Mouse (Mus musculus) kidney, embryonic 15.5 days (tissue): ENCODE results near the gene Specc1. TPM values are rescaled to one million over a fixed set of nuclear protein-coding genes. Genes with fewer than 3 reads are reported as not detected.

Experiments used
- ATAC-seq: fragments of 200-750 bp; cut with Nextera tagmentation; replicated peaks from 2 replicates; pipeline ENCODE4 v1.8.0; 2017; ENCODE audit warnings: moderate TSS enrichment; ENCODE audit not compliant: low FRiP score
- H3K27ac ChIP-seq: fragments of 300-500 bp; sonication (generic); 2 replicates; pipeline ENCODE4 v1.5.1; 2015; ENCODE audit warnings: mild to moderate bottlenecking, inconsistent platforms
- H3K27me3 ChIP-seq: fragments of 300-500 bp; sonication (generic); 2 replicates; pipeline ENCODE4 v1.6.1; 2015; ENCODE audit warnings: inconsistent platforms
- H3K36me3 ChIP-seq: fragments of 300-500 bp; sonication (generic); 2 replicates; pipeline ENCODE4 v1.6.1; 2015; ENCODE audit warnings: inconsistent platforms
- H3K4me1 ChIP-seq: fragments of 300-500 bp; sonication (generic); 2 replicates; pipeline ENCODE4 v1.6.1; 2015; ENCODE audit warnings: inconsistent platforms
- H3K4me2 ChIP-seq: fragments of 300-500 bp; sonication (generic); 2 replicates; pipeline ENCODE4 v1.6.1; 2015; ENCODE audit warnings: moderate library complexity, mild to moderate bottlenecking, inconsistent platforms
- H3K4me3 ChIP-seq: fragments of 300-500 bp; sonication (generic); replicated peaks from 2 replicates; pipeline ENCODE4 v1.5.1; 2015; ENCODE audit warnings: mild to moderate bottlenecking, inconsistent platforms
- H3K9ac ChIP-seq: fragments of 300-500 bp; sonication (generic); 2 replicates; pipeline ENCODE4 v1.6.1; 2015; ENCODE audit warnings: mild to moderate bottlenecking, inconsistent platforms
- H3K9me3 ChIP-seq: fragments of 300-500 bp; sonication (generic); replicated peaks from 2 replicates; pipeline ENCODE4 v1.6.1; 2016; ENCODE audit warnings: inconsistent platforms
- WGBS: fragments of 180-500 bp; shearing (Covaris S2); methylation state at CpG from one replicate; pipeline ENCODE4 v1.1.7; 2015; ENCODE audit warnings: mixed read lengths; 5-methylcytosine and 5-hydroxymethylcytosine counted together
- polyA plus RNA-seq: library from polyadenylated mRNA; unstranded; fragments of >200 nt; fragmentation: Nextera tagmentation; extraction: Ambion mirVana; gene quantifications from 2 replicates; pipeline ENCODE4 v1.2.1, GENCODE M21; 2015

Specc1 gene
- polyA plus RNA-seq, 1 experiment from 2014 or later = 9.9 TPM

- Histone ChIP-seq H3K9ac (no peak overlapping the region), H3K27ac (no peak overlapping the region), H3K27me3 (no peaks in the 10 kb centered on the region), H3K4me1 (no peaks in the 10 kb centered on the region), H3K4me2 (no peak overlapping the region), H3K36me3 (peaks cover 11% of the 10 kb centered on the region), H3K4me3 (no peak overlapping the region), H3K9me3 (no peaks in the 10 kb centered on the region)
- WGBS = 78% methylated on average over 3 of the region's 3 CpGs
- no peak for ATAC-seq
Measured at GRCm38 (mm10) chr11:62166503-62166902, 209.9 kb downstream of the Specc1 start.

GRCm38 (mm10) chr11:62168146-62168545 is 211.6 kb downstream of the Specc1 start:
- Histone ChIP-seq H3K4me1 (no peaks in the 10 kb centered on the region), H3K27ac (no peak overlapping the region), H3K27me3 (no peaks in the 10 kb centered on the region), H3K9me3 (no peaks in the 10 kb centered on the region), H3K36me3 (peaks cover 11% of the 10 kb centered on the region), H3K4me2 (no peak overlapping the region), H3K4me3 (no peak overlapping the region), H3K9ac (no peak overlapping the region)
- no peak for ATAC-seq
- WGBS = 95% methylated on average over 3 of the region's 3 CpGs

GRCm38 (mm10) chr11:62177395-62178113 is 221.0 kb downstream of the Specc1 start:
- 83% methylated on average over 10 of the region's 10 CpGs for WGBS
- H3K36me3 ChIP-seq = no peaks in the 10 kb centered on the region
- no peak overlapping the region for H3K9ac ChIP-seq
- no peak overlapping the region for H3K4me2 ChIP-seq
- no peak for ATAC-seq
- no peaks in the 10 kb centered on the region for H3K9me3 ChIP-seq
- H3K27me3 ChIP-seq = no peaks in the 10 kb centered on the region
- no peak overlapping the region for H3K4me3 ChIP-seq
- no peak overlapping the region for H3K27ac ChIP-seq
- H3K4me1 ChIP-seq = no peaks in the 10 kb centered on the region

GRCm38 (mm10) chr11:62180791-62181190 is 224.2 kb downstream of the Specc1 start:
- 89% methylated on average over 6 of the region's 6 CpGs for WGBS
- ATAC-seq = no peak

GRCm38 (mm10) chr11:62184900-62185299 is 228.3 kb downstream of the Specc1 start:
- 82% methylated on average over 4 of the region's 4 CpGs for WGBS

More at GRCm38 (mm10) chr11:62180791-62181190, 224.2 kb downstream of the Specc1 start:
- no peaks in the 10 kb centered on the region for H3K36me3 ChIP-seq
- H3K27me3 ChIP-seq = no peaks in the 10 kb centered on the region
- H3K9me3 ChIP-seq = no peaks in the 10 kb centered on the region
- H3K4me3 ChIP-seq = no peak overlapping the region
- H3K9ac ChIP-seq = no peak overlapping the region
- H3K4me1 ChIP-seq = no peaks in the 10 kb centered on the region
- no peak overlapping the region for H3K27ac ChIP-seq
- no peak overlapping the region for H3K4me2 ChIP-seq

DNA sequence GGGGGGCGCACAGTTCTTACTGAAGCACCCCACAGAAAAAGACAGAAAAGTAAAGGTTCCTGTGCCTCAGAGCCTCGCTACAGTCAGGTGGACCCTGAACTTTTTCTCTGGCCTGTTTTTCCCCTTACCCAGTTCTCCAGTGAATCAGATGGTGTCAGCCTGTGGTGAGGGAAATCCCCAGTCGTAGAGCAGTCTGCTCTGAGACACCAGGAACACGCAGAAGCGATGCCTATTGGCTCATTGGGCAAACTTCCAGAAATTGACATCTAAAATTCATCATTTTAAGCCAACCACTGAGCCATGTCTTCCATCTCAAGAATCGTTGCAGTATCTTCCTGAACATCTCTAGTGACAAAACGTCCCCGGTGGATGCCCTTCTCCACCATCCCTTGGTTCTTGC is 230.5 kb downstream of the Specc1 start:
- Histone ChIP-seq H3K27me3 (no peaks in the 10 kb centered on the region), H3K27ac (no peak overlapping the region), H3K4me3 (no peak overlapping the region), H3K9me3 (0 out of 2 replicates have a peak, but pooled peaks cover 2% of the 10 kb centered on the region), H3K4me1 (no peaks in the 10 kb centered on the region), H3K4me2 (no peak overlapping the region), H3K36me3 (no peaks in the 10 kb centered on the region), H3K9ac (no peak overlapping the region)
- ATAC-seq = no peak
- 85% methylated on average over 8 of the region's 8 CpGs for WGBS

More at GRCm38 (mm10) chr11:62184900-62185299, 228.3 kb downstream of the Specc1 start:
- no peak overlapping the region for H3K4me3 ChIP-seq
- H3K4me1 ChIP-seq = no peaks in the 10 kb centered on the region
- no peak overlapping the region for H3K4me2 ChIP-seq
- no peaks in the 10 kb centered on the region for H3K36me3 ChIP-seq
- no peak overlapping the region for H3K27ac ChIP-seq
- 0 out of 2 replicates have a peak, but pooled peaks cover 2% of the 10 kb centered on the region for H3K9me3 ChIP-seq
- no peak for ATAC-seq
- no peak overlapping the region for H3K9ac ChIP-seq
- H3K27me3 ChIP-seq = no peaks in the 10 kb centered on the region

DNA sequence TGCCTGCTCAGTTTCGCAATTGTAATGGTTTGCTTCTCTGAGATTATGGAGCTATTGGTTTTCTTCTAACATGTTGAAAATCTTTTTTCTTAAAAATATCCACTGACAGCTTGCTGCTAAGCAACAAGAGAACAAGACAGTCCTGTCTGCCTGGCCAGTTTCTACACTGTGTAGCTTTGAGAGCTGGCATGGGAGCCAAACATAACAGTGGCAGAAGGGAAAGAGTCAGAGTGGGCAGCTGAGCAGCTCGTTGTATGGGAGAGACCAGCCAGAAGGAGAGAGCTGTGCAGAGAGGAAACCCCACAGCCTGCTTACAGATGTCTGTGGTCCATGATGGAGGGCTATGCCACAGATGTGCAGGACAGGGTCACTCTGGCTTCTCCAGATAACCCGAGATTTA is 235.5 kb downstream of the Specc1 start:
- WGBS = 80% methylated on average over 3 of the region's 3 CpGs
- Histone ChIP-seq H3K4me3 (no peak overlapping the region), H3K27me3 (no peaks in the 10 kb centered on the region), H3K4me1 (no peaks in the 10 kb centered on the region), H3K4me2 (no peak overlapping the region), H3K9me3 (0 out of 2 replicates have a peak, but pooled peaks cover 2% of the 10 kb centered on the region), H3K36me3 (no peaks in the 10 kb centered on the region), H3K27ac (no peak overlapping the region), H3K9ac (no peak overlapping the region)
- ATAC-seq = no peak

DNA sequence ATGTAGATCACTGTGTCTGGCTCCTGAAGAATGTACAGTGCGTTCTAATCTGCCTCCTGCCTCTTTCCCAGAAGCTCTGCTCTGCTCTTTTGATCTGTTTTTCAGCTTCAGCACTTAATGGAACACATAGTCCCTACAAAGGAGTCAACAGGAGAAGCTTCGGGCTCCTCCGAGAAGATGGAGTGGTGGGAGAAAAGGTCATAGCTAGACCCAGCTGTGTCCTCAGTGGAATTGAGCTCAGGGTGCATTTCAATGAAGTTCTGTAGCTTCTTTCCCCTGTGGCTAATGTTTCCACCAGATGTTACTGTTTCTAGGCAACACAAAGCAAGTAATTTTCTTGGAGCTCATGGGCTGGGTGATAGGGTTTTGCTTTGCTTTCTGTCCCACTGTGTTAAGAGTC is 236.6 kb downstream of the Specc1 start:
- Histone ChIP-seq H3K4me1 (no peaks in the 10 kb centered on the region), H3K27ac (no peak overlapping the region), H3K9me3 (0 out of 2 replicates have a peak, but pooled peaks cover 2% of the 10 kb centered on the region), H3K9ac (no peak overlapping the region), H3K27me3 (no peaks in the 10 kb centered on the region), H3K4me3 (no peak overlapping the region), H3K4me2 (no peak overlapping the region), H3K36me3 (no peaks in the 10 kb centered on the region)
- ATAC-seq = no peak
- WGBS = 78% methylated on average over 3 of the region's 3 CpGs

- no peak overlapping the region for H3K4me3 ChIP-seq
- H3K36me3 ChIP-seq = no peaks in the 10 kb centered on the region
- no peak overlapping the region for H3K27ac ChIP-seq
- no peak for ATAC-seq
- no peaks in the 10 kb centered on the region for H3K27me3 ChIP-seq
- 0 out of 2 replicates have a peak, but pooled peaks cover 2% of the 10 kb centered on the region for H3K9me3 ChIP-seq
- H3K9ac ChIP-seq = no peak overlapping the region
- no peaks in the 10 kb centered on the region for H3K4me1 ChIP-seq
- no peak overlapping the region for H3K4me2 ChIP-seq
Measured at GRCm38 (mm10) chr11:62194217-62194616, 237.7 kb downstream of the Specc1 start.

DNA sequence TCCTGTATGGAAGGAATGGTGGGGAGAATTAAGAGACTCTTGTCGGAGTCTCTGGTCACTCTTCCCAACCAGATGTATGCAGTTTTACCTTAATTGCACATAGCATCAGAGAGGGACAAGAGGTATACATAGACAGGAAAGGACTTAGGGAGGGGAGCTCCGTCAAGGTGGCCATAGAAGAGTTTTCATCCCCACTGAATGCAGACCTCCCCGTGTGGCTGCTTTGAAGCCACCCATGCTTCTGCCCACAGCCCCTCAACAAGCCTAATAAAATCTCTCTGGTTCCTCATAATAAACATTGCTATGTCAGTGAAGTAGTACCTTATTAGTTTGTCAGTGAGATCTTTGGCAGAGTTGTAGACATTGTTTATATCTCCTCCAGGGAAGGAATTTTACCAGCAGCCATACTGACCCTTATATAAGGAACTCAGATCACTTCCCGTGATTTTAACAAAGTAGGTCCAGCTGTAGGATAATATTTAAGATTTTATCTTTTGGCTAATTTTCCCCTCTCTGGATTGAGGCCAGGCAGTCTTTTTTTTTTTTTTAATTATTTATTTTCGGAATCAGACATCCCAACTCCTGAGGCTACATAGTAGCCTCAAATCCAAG is 244.4 kb downstream of the Specc1 start:
- Histone ChIP-seq H3K9ac (no peak overlapping the region), H3K9me3 (no peaks in the 10 kb centered on the region), H3K4me2 (no peak overlapping the region), H3K36me3 (no peaks in the 10 kb centered on the region), H3K27ac (no peak overlapping the region), H3K27me3 (no peaks in the 10 kb centered on the region), H3K4me1 (peaks cover 8% of the 10 kb centered on the region; the same call in 1 of the 2 replicates), H3K4me3 (no peak overlapping the region)
- WGBS = 66% methylated on average over 5 of the region's 5 CpGs
- no peak for ATAC-seq

GRCm38 (mm10) chr11:62202645-62203044 is 246.1 kb downstream of the Specc1 start:
- H3K36me3 ChIP-seq = no peaks in the 10 kb centered on the region
- whole genome bisulfite sequencing = 90% methylated on average over 1 of the region's 1 CpGs
- no peak overlapping the region for H3K4me2 ChIP-seq
- peaks cover 8% of the 10 kb centered on the region; the same call in 1 of the 2 replicates for H3K4me1 ChIP-seq
- H3K9ac ChIP-seq = no peak overlapping the region
- H3K27me3 ChIP-seq = no peaks in the 10 kb centered on the region
- no peak overlapping the region for H3K4me3 ChIP-seq
- no peaks in the 10 kb centered on the region for H3K9me3 ChIP-seq
- ATAC-seq = no peak
- no peak overlapping the region for H3K27ac ChIP-seq

DNA sequence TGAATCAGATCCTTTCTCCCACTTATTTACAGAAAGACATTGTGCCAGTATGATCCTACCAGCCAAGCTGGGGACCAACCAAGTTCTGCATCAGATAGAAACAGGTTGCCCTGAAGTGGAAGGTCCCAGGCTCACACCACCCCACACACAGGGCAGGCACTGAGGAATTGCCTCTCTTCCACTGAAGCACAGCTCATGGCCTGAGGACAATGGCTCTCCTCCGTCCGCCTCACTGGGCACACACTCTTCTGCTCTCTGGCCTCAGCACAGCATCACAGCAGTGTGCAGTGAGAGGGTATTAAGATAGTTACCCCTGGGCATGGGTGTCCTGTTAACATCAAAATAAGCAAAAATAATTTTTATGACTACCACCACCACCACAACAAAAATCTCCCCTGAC is 252.5 kb downstream of the Specc1 start:
- no peak overlapping the region for H3K27ac ChIP-seq

More for the DNA sequence above, 252.5 kb downstream of the Specc1 start:
- Histone ChIP-seq H3K9ac (no peak overlapping the region), H3K4me1 (0 out of 2 replicates have a peak, but pooled peaks cover 3% of the 10 kb centered on the region), H3K36me3 (no peaks in the 10 kb centered on the region), H3K27me3 (no peaks in the 10 kb centered on the region), H3K4me2 (no peak overlapping the region), H3K4me3 (no peak overlapping the region), H3K9me3 (no peaks in the 10 kb centered on the region)
- WGBS = 71% methylated on average over 2 of the region's 2 CpGs
- ATAC-seq = no peak
